Comparison of ENCODE assay signal across 16 mouse cellular contexts in genomic region chr4:46589946-46590684, GRCm38 (mm10). TPM values are rescaled to one million over a fixed set of nuclear protein-coding genes. Genes with fewer than 3 reads are reported as not detected.
DNase-seq lines count a peak whose midpoint lies in the region; TF ChIP-seq lines count a peak whose summit lies in the region.
"Had no signal": no experiment of that assay in that cellular context is flagged by ENCODE, and none has a peak within 500 bp of the region (broad histone marks: within the 10 kb centered on the region; RNA-seq: fewer than 3 reads in every experiment).

No protein-coding gene starts in this region.

- H3K4me1 ChIP-seq in cerebellum, adult 2 months (ENCODE audit: control insufficient read depth, insufficient read depth, low read length), result peaks cover 23% of the 10 kb centered on the region
- H3K4me1 ChIP-seq in spleen, adult 2 months (ENCODE audit: control insufficient read depth, insufficient read depth, insufficient read length), result peaks cover 39% of the 10 kb centered on the region
- H3K4me1 ChIP-seq: midbrain, embryonic 13.5 days; neural tube, embryonic 15.5 days had no signal

- WGBS in cerebellum, adult 2 months, result 37% methylated on average over 5 of the region's 5 CpGs
- 57% methylated on average over 5 of the region's 5 CpGs for WGBS in spleen, adult 2 months

- no peak for TF ChIP-seq CTCF in cerebellum, adult 2 months (IDR thresholded peaks at IDR 0.05; ENCODE audit: borderline replicate concordance, insufficient read depth, low read depth, low read length)
- no peak for TF ChIP-seq CTCF in spleen, adult 2 months (IDR thresholded peaks at IDR 0.05; ENCODE audit: extremely low read depth, insufficient read depth, insufficient read length, insufficient replicate concordance)

- peak in 1 of 2 experiments; percentile 12 for DNase-seq in cerebellum, adult 2 months
- DNase-seq in cerebellum, adult 11-12 months, result no peak
- peak; percentile 79 for DNase-seq in heart, adult 11 months
- no peak for DNase-seq in heart, postnatal 10 days
- no peak for DNase-seq in spleen, adult 2 months (ENCODE audit: low read depth in 1 of 2, low spot score in 2 of 2)
- DNase-seq in spleen, adult 12 weeks (ENCODE audit: low spot score), result no peak
- DNase-seq in testis, postnatal 10 days (ENCODE audit: low spot score), result peak; percentile 60
- no peak for DNase-seq in left cerebral cortex, postnatal 36 days (ENCODE audit: low spot score in 2 of 2)
- DNase-seq: adrenal gland, postnatal 14 days; heart, postnatal 14 days; kidney, adult 18-20 months; liver; lung, embryonic 14.5 days had no signal

- H3K36me3 ChIP-seq in spleen, adult 2 months (ENCODE audit: control insufficient read depth, insufficient read depth, low read length), result no peaks in the 10 kb centered on the region; the same call in 1 of the 2 replicates
- H3K36me3 ChIP-seq: midbrain, embryonic 13.5 days; neural tube, embryonic 15.5 days had no signal

- no peaks in the 10 kb centered on the region for H3K27me3 ChIP-seq in cerebellum, adult 2 months (ENCODE audit: control insufficient read depth, insufficient read depth, low read length)
- no peaks in the 10 kb centered on the region for H3K27me3 ChIP-seq in spleen, adult 2 months (ENCODE audit: control insufficient read depth, insufficient read depth, low read length)
- H3K27me3 ChIP-seq: midbrain, embryonic 13.5 days; neural tube, embryonic 15.5 days had no signal

- intact Hi-C loops in heart, postnatal 10 days (cut with DNase I), result no loop called here
- intact Hi-C loops in left cerebral cortex, postnatal 36 days (cut with DNase I), result no loop called here

- no peak overlapping the region for H3K4me3 ChIP-seq in cerebellum, adult 2 months (replicated peaks; ENCODE audit: insufficient read depth, low read depth, low read length)
- H3K4me3 ChIP-seq in spleen, adult 2 months (ENCODE audit: extremely low read depth, insufficient read depth, insufficient read length), result no peak overlapping the region
- H3K4me3 ChIP-seq: midbrain, embryonic 13.5 days; myocyte; neural tube, embryonic 15.5 days had no signal

- 0 out of 2 replicates have a peak overlapping the region, but pooled peaks have one; percentile 17 for H3K27ac ChIP-seq in cerebellum, adult 2 months (ENCODE audit: insufficient read depth, low read length)
- peak overlapping the region; percentile 0; the same call in 1 of the 2 replicates for H3K27ac ChIP-seq in spleen, adult 2 months (ENCODE audit: insufficient read depth, low read length)
- H3K27ac ChIP-seq: midbrain, embryonic 13.5 days; neural tube, embryonic 15.5 days had no signal

- no peak for TF ChIP-seq POLR2A in cerebellum, adult 2 months (IDR thresholded peaks at IDR 0.05; ENCODE audit: borderline replicate concordance, insufficient read depth, low read length)
- no peak for TF ChIP-seq POLR2A in spleen, adult 2 months (IDR thresholded peaks at IDR 0.05; ENCODE audit: low read depth, low read length)

RNA-seq across cellular contexts. Expression of gene Coro2a, which starts 11.9 kb away (rescaled TPM):
- 26.6 and 28.8 TPM in 2 replicates for polyA plus RNA-seq in cerebellum, adult 2 months (2012; rRNA removed)
- total RNA-seq in heart, postnatal 10 days (2021), result under 1 TPM; 0.27 to 0.43 TPM
- 36.0 and 51.3 TPM in 2 replicates for polyA plus RNA-seq in spleen, adult 2 months (2012; rRNA removed)
- total RNA-seq in left cerebral cortex, postnatal 36 days (2021), result 10 to 100 TPM; 27.2 to 29.4 TPM

RNA-seq across cellular contexts. Expression of gene Trim14, which starts 54.2 kb away (rescaled TPM):
- 0.69 and 1.1 TPM in 2 replicates for polyA plus RNA-seq in cerebellum, adult 2 months (2012; rRNA removed)
- under 1 TPM; 0.79 to 0.84 TPM for total RNA-seq in heart, postnatal 10 days (2021)
- polyA plus RNA-seq in spleen, adult 2 months (2012; rRNA removed), result 26.9 and 45.0 TPM in 2 replicates
- total RNA-seq in left cerebral cortex, postnatal 36 days (2021), result 1 to 10 TPM; 1.2 to 1.3 TPM

RNA-seq across cellular contexts. Expression of gene Tbc1d2, which starts 59.9 kb away (rescaled TPM):
- polyA plus RNA-seq in cerebellum, adult 2 months (2012; rRNA removed), result 3.0 and 3.2 TPM in 2 replicates
- total RNA-seq in heart, postnatal 10 days (2021), result 1 to 10 TPM; 3.0 TPM
- polyA plus RNA-seq in spleen, adult 2 months (2012; rRNA removed), result 1.0 and 1.6 TPM in 2 replicates
- total RNA-seq in left cerebral cortex, postnatal 36 days (2021), result 1 to 10 TPM; 2.7 to 3.8 TPM

Comparison
In these comparisons a context has a peak if more than half of its experiments do, and no peak if none do; other contexts are left out.
1. DNase-seq: peak in heart, adult 11 months (single experiment) and testis, postnatal 10 days (single experiment); none in cerebellum, adult 11-12 months (single experiment), heart, postnatal 10 days (0 of 2), spleen, adult 2 months (0 of 2), spleen, adult 12 weeks (single experiment) and left cerebral cortex, postnatal 36 days (0 of 2).
2. RNA of gene Coro2a, which starts 11.9 kb away (total RNA-seq): 27.2 to 29.4 TPM in left cerebral cortex, postnatal 36 days; 0.27 to 0.43 TPM in heart, postnatal 10 days; every median in the first group is over 10 times any median in the second.